Mouse (Mus musculus): ENCODE measurements around the gene Usp3. TPM values are rescaled to one million over a fixed set of nuclear protein-coding genes. Genes with fewer than 3 reads are reported as not detected.

The Usp3 gene
- total and polyA plus RNA-seq, 3 experiments = 24.4 to 39.5 (median 36.6) TPM

DNA sequence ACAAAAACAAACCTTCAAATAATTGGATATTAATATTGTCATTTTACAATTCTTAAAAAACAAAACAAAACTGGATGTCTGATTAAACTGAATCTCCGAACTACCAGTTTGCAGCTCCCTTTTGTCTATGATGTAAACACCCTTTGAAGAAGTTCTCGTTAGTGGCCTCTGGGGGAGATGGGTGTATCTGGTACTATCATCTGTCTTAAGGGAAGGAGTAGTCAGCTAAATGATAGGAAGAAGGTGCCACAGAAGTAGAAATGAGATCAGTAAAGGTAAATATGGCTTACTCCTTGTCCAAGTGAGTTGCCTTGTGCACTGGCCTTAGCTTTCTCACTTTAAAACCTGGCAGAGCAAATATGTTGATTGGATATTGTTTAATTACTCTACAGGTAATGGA is 115.2 kb downstream of the Usp3 start:
- H3K27ac ChIP-seq (ENCODE audit: insufficient read depth, low read depth) = no peak overlapping the region
- dilution Hi-C loops (cut with MboI; ENCODE audit: extremely low pct_ligation_motif_present, extremely low pct_unique_long_range_greater_than_20kb, low sequenced_read_pairs) = no loop called here
- H3K27me3 ChIP-seq (replicated peaks) = no peaks in the 10 kb centered on the region
- no peaks in the 10 kb centered on the region for H3K79me2 ChIP-seq (replicated peaks; ENCODE audit: control insufficient read depth, extremely low read depth, insufficient read depth, poor library complexity, severe bottlenecking)
- no peak overlapping the region for H3K4me3 ChIP-seq (replicated peaks in 1 of 3; ENCODE audit: low read depth in 2 of 3, low read length in 2 of 3, poor library complexity in 1 of 3)
- no peak for DNase-seq (ENCODE audit: extremely low read depth)
- H3K9me3 ChIP-seq (replicated peaks; ENCODE audit: low read length) = no peaks in the 10 kb centered on the region
- in situ Hi-C loops (cut with MboI; ENCODE audit: low pct_ligation_motif_present, low pct_unique_long_range_greater_than_20kb, low sequenced_read_pairs) = no loop called here
- H3K36me3 ChIP-seq (replicated peaks in 1 of 2; ENCODE audit: control insufficient read depth in 1 of 2, insufficient read depth in 1 of 2, low read length in 1 of 2) = peaks cover 31 to 73% of the 10 kb centered on the region in 2 experiments
- H3K4me1 ChIP-seq (ENCODE audit: control insufficient read depth in 1 of 2, insufficient read depth in 2 of 2) = no peaks in the 10 kb centered on the region
- no peak overlapping the region for H3K9ac ChIP-seq (ENCODE audit: insufficient read depth, low read depth)
- no peak for TF ChIP-seq ETS1 (conservative IDR thresholded peaks at IDR 0.05; ENCODE audit: low read depth, low read length)
- TF ChIP-seq SIN3A (IDR thresholded peaks at IDR 0.05; ENCODE audit: low read length) = no peak
- no peak for TF ChIP-seq CTCF (conservative IDR thresholded peaks at IDR 0.05 in 1 of 2, IDR thresholded peaks at IDR 0.05 in 1 of 2; ENCODE audit: low read depth in 2 of 2, low read length in 2 of 2)
- TF ChIP-seq E2F4 (IDR thresholded peaks at IDR 0.05; ENCODE audit: insufficient replicate concordance, low read depth, low read length) = no peak
- no peak for TF ChIP-seq USF1 (IDR thresholded peaks at IDR 0.05; ENCODE audit: low read depth, low read length)
- TF ChIP-seq GABPA (IDR thresholded peaks at IDR 0.05; ENCODE audit: insufficient replicate concordance, low read depth, low read length) = no peak
- no peak overlapping the region for H3K4me2 ChIP-seq (ENCODE audit: insufficient read depth, low read depth, poor library complexity, severe bottlenecking)

DNA sequence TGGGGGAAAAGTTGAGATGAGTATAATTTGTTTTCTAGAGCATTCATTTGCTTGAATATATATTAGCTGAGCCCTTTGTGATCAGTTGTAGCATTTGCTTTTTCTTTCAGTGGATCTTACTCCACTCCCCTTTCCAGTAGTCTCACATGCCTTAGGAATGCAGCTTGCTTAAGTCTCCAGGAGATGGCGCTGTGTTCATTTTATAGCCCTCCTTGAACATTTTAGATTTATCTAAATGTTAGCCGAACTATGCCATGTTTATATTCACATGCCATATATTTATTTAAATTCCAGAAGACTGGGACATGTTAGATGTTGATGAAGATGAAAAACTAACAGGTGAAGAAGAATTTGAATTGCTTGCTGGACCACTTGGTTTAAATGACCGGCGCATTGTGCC is 127.9 kb downstream of the Usp3 start:
- Histone ChIP-seq H3K27me3 (replicated peaks) (no peaks in the 10 kb centered on the region), H3K4me2 (ENCODE audit: insufficient read depth, low read depth, poor library complexity, severe bottlenecking) (no peak overlapping the region), H3K79me2 (replicated peaks; ENCODE audit: control insufficient read depth, extremely low read depth, insufficient read depth, poor library complexity, severe bottlenecking) (no peaks in the 10 kb centered on the region), H3K27ac (ENCODE audit: insufficient read depth, low read depth) (no peak overlapping the region), H3K9ac (ENCODE audit: insufficient read depth, low read depth) (no peak overlapping the region), H3K4me1 (ENCODE audit: control insufficient read depth in 1 of 2, insufficient read depth in 2 of 2) (no peaks in the 10 kb centered on the region), H3K36me3 (replicated peaks in 1 of 2; ENCODE audit: control insufficient read depth in 1 of 2, insufficient read depth in 1 of 2, low read length in 1 of 2) (peaks cover 37 to 67% of the 10 kb centered on the region in 2 experiments), H3K9me3 (replicated peaks; ENCODE audit: low read length) (no peaks in the 10 kb centered on the region), H3K4me3 (replicated peaks in 1 of 3; ENCODE audit: low read depth in 2 of 3, low read length in 2 of 3, poor library complexity in 1 of 3) (no peak overlapping the region)
- TF ChIP-seq RAD21 (IDR thresholded peaks at IDR 0.05; ENCODE audit: low read depth, low read length) = peak; percentile 58
- peak; percentile 51 to 70 for TF ChIP-seq CTCF (conservative IDR thresholded peaks at IDR 0.05 in 1 of 2, IDR thresholded peaks at IDR 0.05 in 1 of 2; ENCODE audit: low read depth in 2 of 2, low read length in 2 of 2)
- TF ChIP-seq SMC3 (IDR thresholded peaks at IDR 0.05; ENCODE audit: low read depth, low read length) = peak; percentile 61
- TF ChIP-seq NELFE (IDR thresholded peaks at IDR 0.05; ENCODE audit: low read depth, low read length) = no peak
- dilution Hi-C loops (cut with MboI; ENCODE audit: extremely low pct_ligation_motif_present, extremely low pct_unique_long_range_greater_than_20kb, low sequenced_read_pairs) = no loop called here
- in situ Hi-C loops (cut with MboI; ENCODE audit: low pct_ligation_motif_present, low pct_unique_long_range_greater_than_20kb, low sequenced_read_pairs) = no loop called here
- DNase-seq (ENCODE audit: extremely low read depth) = peak; percentile 58

Other genes with a start within 250 kb of the Usp3 start
- gene Herc1, start 242.7 kb downstream of the Usp3 start, total RNA-seq (2012; rRNA removed) = 45.2 and 47.6 TPM in 2 replicates
- gene Herc1, start 242.7 kb downstream of the Usp3 start, total RNA-seq (2014; rRNA removed) = 32.9 and 33.2 TPM in 2 replicates
- gene Herc1, start 242.7 kb downstream of the Usp3 start, polyA plus RNA-seq (2012; ENCODE audit: insufficient read length, low read depth) = 35.4 and 42.1 TPM in 2 replicates
- 0.34 and 0.63 TPM in 2 replicates for gene Fbxl22, start 78.5 kb downstream of the Usp3 start, total RNA-seq (2012; rRNA removed)
- 0.05 and 0.19 TPM in 2 replicates for gene Fbxl22, start 78.5 kb downstream of the Usp3 start, total RNA-seq (2014; rRNA removed)
- gene Fbxl22, start 78.5 kb downstream of the Usp3 start, polyA plus RNA-seq (2012; ENCODE audit: insufficient read length, low read depth) = 0.18 and 0.21 TPM in 2 replicates
- 16.4 and 17.8 TPM in 2 replicates for gene Car12, start 120.5 kb upstream of the Usp3 start, total RNA-seq (2012; rRNA removed)
- 33.8 and 38.0 TPM in 2 replicates for gene Car12, start 120.5 kb upstream of the Usp3 start, total RNA-seq (2014; rRNA removed)
- gene Car12, start 120.5 kb upstream of the Usp3 start, polyA plus RNA-seq (2012; ENCODE audit: insufficient read length, low read depth) = 28.8 and 34.6 TPM in 2 replicates
- gene Aph1b, start 202.3 kb upstream of the Usp3 start, total RNA-seq (2012; rRNA removed) = 0.46 and 0.93 TPM in 2 replicates
- gene Aph1b, start 202.3 kb upstream of the Usp3 start, total RNA-seq (2014; rRNA removed) = 0.68 and 0.92 TPM in 2 replicates
- gene Aph1b, start 202.3 kb upstream of the Usp3 start, polyA plus RNA-seq (2012; ENCODE audit: insufficient read length, low read depth) = 0.23 and 0.91 TPM in 2 replicates
- not detected in 2 replicates for gene Gm10647, start 203.9 kb upstream of the Usp3 start, total RNA-seq (2012; rRNA removed)
- not detected in 2 replicates for gene Gm10647, start 203.9 kb upstream of the Usp3 start, total RNA-seq (2014; rRNA removed)
- gene Gm10647, start 203.9 kb upstream of the Usp3 start, polyA plus RNA-seq (2012; ENCODE audit: insufficient read length, low read depth) = not detected in 2 replicates
- gene Aph1c, start 241.6 kb upstream of the Usp3 start, total RNA-seq (2012; rRNA removed) = 0.34 and 0.89 TPM in 2 replicates
- 0.07 TPM in 1 of 2 replicates, not detected in the other for gene Aph1c, start 241.6 kb upstream of the Usp3 start, total RNA-seq (2014; rRNA removed)
- 0.10 and 0.53 TPM in 2 replicates for gene Aph1c, start 241.6 kb upstream of the Usp3 start, polyA plus RNA-seq (2012; ENCODE audit: insufficient read length, low read depth)

All from CH12.LX (cell line).